Mouse (Mus musculus) right cerebral cortex, postnatal 36 days (tissue): Measurements from ENCODE around the gene Cidec.

Source experiments
- DNase-seq, 2 experiments: peaks; one replicate each; pipeline ENCODE4 v3.0.0; 2022; ENCODE audit warnings: low spot score in 2 of 2, mixed read lengths in 1 of 2

Cidec gene

GRCm38 (mm10) chr6:113435664-113436205 lies at the start of gene Cidec:
TSS of gene Cidec (minus strand) at chr6:113435760.
- DNase-seq: no peak

- no peak for DNase-seq
Observed at GRCm38 (mm10) chr6:113483729-113484128, 48.2 kb upstream of the Cidec start.

- peak; percentile 94 for DNase-seq
Observed at GRCm38 (mm10) chr6:113483100-113483615, 47.6 kb upstream of the Cidec start, which contains the start of gene Creld1. TSS of gene Creld1 (plus strand) at chr6:113483297.

GRCm38 (mm10) chr6:113482477-113483099 lies 47.0 kb upstream of the Cidec start:
- DNase-seq: no peak

- no peak for DNase-seq
Observed at GRCm38 (mm10) chr6:113480555-113481373, 45.2 kb upstream of the Cidec start.

GRCm38 (mm10) chr6:113478906-113479305 lies 43.3 kb upstream of the Cidec start:
- DNase-seq: no peak

GRCm38 (mm10) chr6:113477353-113477752 lies 41.8 kb upstream of the Cidec start:
- DNase-seq: no peak

- no peak for DNase-seq
Observed at GRCm38 (mm10) chr6:113473715-113474114, 38.2 kb upstream of the Cidec start.

- no peak for DNase-seq
Observed at GRCm38 (mm10) chr6:113473246-113473645, 37.7 kb upstream of the Cidec start.

- no peak for DNase-seq
Observed at GRCm38 (mm10) chr6:113472061-113472460, 36.5 kb upstream of the Cidec start.

GRCm38 (mm10) chr6:113471297-113471936 lies 35.9 kb upstream of the Cidec start, which contains the start of gene Il17rc:
TSS of gene Il17rc (plus strand) at chr6:113471427.
- DNase-seq: no peak

GRCm38 (mm10) chr6:113469432-113469831 lies 33.9 kb upstream of the Cidec start:
- DNase-seq: no peak

GRCm38 (mm10) chr6:113469021-113469420 lies 33.5 kb upstream of the Cidec start:
- no peak for DNase-seq

- no peak for DNase-seq
Observed at GRCm38 (mm10) chr6:113468512-113468911, 33.0 kb upstream of the Cidec start.

- no peak for DNase-seq
Observed at GRCm38 (mm10) chr6:113465602-113466001, 30.0 kb upstream of the Cidec start.

- no peak for DNase-seq
Observed at GRCm38 (mm10) chr6:113464040-113464439, 28.5 kb upstream of the Cidec start.

GRCm38 (mm10) chr6:113458635-113459034 lies 23.1 kb upstream of the Cidec start:
- DNase-seq: no peak

GRCm38 (mm10) chr6:113457952-113458534 lies 22.5 kb upstream of the Cidec start, which contains the start of gene Il17re:
TSS of gene Il17re (plus strand) at chr6:113458484.
- DNase-seq: no peak

GRCm38 (mm10) chr6:113455007-113455406 lies 19.4 kb upstream of the Cidec start:
- DNase-seq: no peak

- no peak for DNase-seq
Observed at GRCm38 (mm10) chr6:113451839-113452238, 16.3 kb upstream of the Cidec start.

GRCm38 (mm10) chr6:113447639-113448038 lies 12.1 kb upstream of the Cidec start:
- no peak for DNase-seq
